Mouse (Mus musculus) right cerebral cortex, postnatal 4 days (tissue): ENCODE data around the gene Klf6.

Experiments
- DNase-seq: peaks from one replicate; pipeline ENCODE4 v3.0.0-alpha.2; 2022

Gene Klf6

GRCm38 (mm10) chr13:5864265-5865097 is 3.2 kb downstream of the Klf6 start:
- DNase-seq: no peak

- no peak for DNase-seq
Measured at GRCm38 (mm10) chr13:5865098-5865415, 3.8 kb downstream of the Klf6 start.

GRCm38 (mm10) chr13:5866091-5866490 is 4.8 kb downstream of the Klf6 start:
- DNase-seq: no peak

GRCm38 (mm10) chr13:5866532-5866931 is 5.2 kb downstream of the Klf6 start:
- DNase-seq: no peak

- DNase-seq: no peak
Measured at GRCm38 (mm10) chr13:5868376-5868775, 7.1 kb downstream of the Klf6 start.

GRCm38 (mm10) chr13:5869433-5869832 is 8.2 kb downstream of the Klf6 start:
- DNase-seq: no peak

GRCm38 (mm10) chr13:5869842-5870241 is 8.6 kb downstream of the Klf6 start:
- DNase-seq: no peak

- DNase-seq: no peak
Measured at GRCm38 (mm10) chr13:5870382-5871272, 9.3 kb downstream of the Klf6 start.

GRCm38 (mm10) chr13:5871414-5871813 is 10.1 kb downstream of the Klf6 start:
- DNase-seq: no peak

GRCm38 (mm10) chr13:5873681-5874080 is 12.4 kb downstream of the Klf6 start:
- no peak for DNase-seq

- DNase-seq: no peak
Measured at GRCm38 (mm10) chr13:5875478-5875877, 14.2 kb downstream of the Klf6 start.

- DNase-seq: no peak
Measured at GRCm38 (mm10) chr13:5878748-5879147, 17.5 kb downstream of the Klf6 start.

- no peak for DNase-seq
Measured at GRCm38 (mm10) chr13:5886810-5887209, 25.5 kb downstream of the Klf6 start.

- no peak for DNase-seq
Measured at GRCm38 (mm10) chr13:5888164-5888563, 26.9 kb downstream of the Klf6 start.

GRCm38 (mm10) chr13:5888731-5889130 is 27.4 kb downstream of the Klf6 start:
- DNase-seq: no peak

GRCm38 (mm10) chr13:5890035-5890434 is 28.8 kb downstream of the Klf6 start:
- DNase-seq: no peak

- no peak for DNase-seq
Measured at GRCm38 (mm10) chr13:5892684-5893447, 31.6 kb downstream of the Klf6 start.

- DNase-seq: no peak
Measured at GRCm38 (mm10) chr13:5894910-5895309, 33.6 kb downstream of the Klf6 start.

GRCm38 (mm10) chr13:5895851-5896250 is 34.6 kb downstream of the Klf6 start:
- DNase-seq: no peak

- DNase-seq: no peak
Measured at GRCm38 (mm10) chr13:5897176-5897959, 36.1 kb downstream of the Klf6 start.

GRCm38 (mm10) chr13:5899021-5899420 is 37.7 kb downstream of the Klf6 start:
- no peak for DNase-seq

- DNase-seq: no peak
Measured at GRCm38 (mm10) chr13:5899641-5900040, 38.4 kb downstream of the Klf6 start.
